Mouse (Mus musculus) hindbrain, embryonic 11.5 days (tissue): ENCODE measurements around the gene Bcl10. TPM values are rescaled to one million over a fixed set of nuclear protein-coding genes. Genes with fewer than 3 reads are reported as not detected.

ENCODE experiments used
- ATAC-seq: fragments of 200-750 bp; cut with Nextera tagmentation; 2 replicates; pipeline ENCODE4 v1.8.0; 2017; ENCODE audit warnings: mild to moderate bottlenecking, moderate TSS enrichment, moderate library complexity; ENCODE audit not compliant: low FRiP score
- DNase-seq: peaks from one replicate; pipeline ENCODE4 v3.0.0-alpha.2; 2015; ENCODE audit warnings: low spot score
- H3K27ac ChIP-seq: fragments of 300-500 bp; sonication (generic); 2 replicates; pipeline ENCODE4 v1.5.1; 2014; ENCODE audit warnings: mild to moderate bottlenecking, low read depth, low read length
- H3K27me3 ChIP-seq: fragments of 300-500 bp; sonication (generic); 2 replicates; pipeline ENCODE4 v1.6.1; 2014; ENCODE audit warnings: mild to moderate bottlenecking, low read length, moderate library complexity, mixed read lengths; ENCODE audit not compliant: control insufficient read depth, insufficient read depth
- H3K36me3 ChIP-seq: fragments of 300-500 bp; sonication (generic); 2 replicates; pipeline ENCODE4 v1.6.1; 2014; ENCODE audit warnings: mild to moderate bottlenecking, low read length, moderate library complexity, mixed read lengths; ENCODE audit not compliant: control insufficient read depth, insufficient read depth
- H3K4me1 ChIP-seq: fragments of 300-500 bp; sonication (generic); replicated peaks from 2 replicates; pipeline ENCODE4 v1.6.1; 2014; ENCODE audit warnings: low read length, mixed read lengths; ENCODE audit not compliant: control insufficient read depth, insufficient read depth
- H3K4me2 ChIP-seq: fragments of 300-500 bp; sonication (generic); replicated peaks from 2 replicates; pipeline ENCODE4 v1.6.1; 2014; ENCODE audit warnings: mild to moderate bottlenecking, low read depth, low read length
- H3K4me3 ChIP-seq: fragments of 300-500 bp; sonication (generic); 2 replicates; pipeline ENCODE4 v1.5.1; 2014; ENCODE audit warnings: low read depth, low read length
- H3K9ac ChIP-seq: fragments of 300-500 bp; sonication (generic); 2 replicates; pipeline ENCODE4 v1.6.1; 2014; ENCODE audit warnings: low read depth, low read length
- H3K9me3 ChIP-seq: fragments of 300-500 bp; sonication (generic); 2 replicates; pipeline ENCODE4 v1.6.1; 2016; ENCODE audit warnings: low read length; ENCODE audit not compliant: control insufficient read depth
- WGBS: fragments of 180-500 bp; shearing (Covaris S2); extraction: QIAGEN DNeasy Blood & Tissue Kit; methylation state at CpG from one replicate; pipeline ENCODE4 v1.1.7; 2014; 5-methylcytosine and 5-hydroxymethylcytosine counted together
- polyA plus RNA-seq: library from polyadenylated mRNA; unstranded; fragments of >200 nt; fragmentation: Nextera tagmentation; extraction: Ambion mirVana; gene quantifications from 2 replicates; pipeline ENCODE4 v1.2.1, GENCODE M21; 2014

Gene Bcl10
- polyA plus RNA-seq, 1 experiment from 2014 or later = 56.0 TPM

DNA sequence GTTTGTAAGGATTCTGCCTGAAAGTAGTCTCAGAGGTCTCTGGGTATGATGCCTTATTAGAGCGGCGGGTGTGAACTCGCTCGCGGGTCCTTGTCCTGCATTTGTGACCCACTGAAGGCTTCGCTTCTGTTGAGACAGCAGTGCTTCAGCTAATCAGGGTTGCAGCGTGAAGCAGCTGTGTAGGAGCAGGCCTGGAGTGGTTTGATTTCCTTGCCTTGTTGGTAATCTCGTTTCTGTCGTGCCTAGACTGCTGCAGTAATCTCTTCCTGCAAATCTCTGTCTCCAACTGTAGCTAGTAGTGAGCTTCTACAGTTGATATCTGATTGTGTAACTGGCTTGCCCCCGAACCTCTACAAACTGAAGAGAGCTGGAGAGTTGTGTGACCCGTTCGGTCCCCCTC lies 16.8 kb downstream of the Bcl10 start:
- Histone ChIP-seq H3K4me1 (peaks cover 6% of the 10 kb centered on the region), H3K4me3 (peak overlapping the region; percentile 92; the same call in 1 of the 2 replicates), H3K27me3 (no peaks in the 10 kb centered on the region), H3K9ac (no peak overlapping the region), H3K27ac (no peak overlapping the region), H3K9me3 (no peaks in the 10 kb centered on the region), H3K36me3 (no peaks in the 10 kb centered on the region; the same call in 1 of the 2 replicates), H3K4me2 (peak overlapping the region; percentile 63)
- 88% methylated on average over 12 of the region's 12 CpGs for WGBS
- ATAC-seq = no peak
- DNase-seq = no peak

DNA sequence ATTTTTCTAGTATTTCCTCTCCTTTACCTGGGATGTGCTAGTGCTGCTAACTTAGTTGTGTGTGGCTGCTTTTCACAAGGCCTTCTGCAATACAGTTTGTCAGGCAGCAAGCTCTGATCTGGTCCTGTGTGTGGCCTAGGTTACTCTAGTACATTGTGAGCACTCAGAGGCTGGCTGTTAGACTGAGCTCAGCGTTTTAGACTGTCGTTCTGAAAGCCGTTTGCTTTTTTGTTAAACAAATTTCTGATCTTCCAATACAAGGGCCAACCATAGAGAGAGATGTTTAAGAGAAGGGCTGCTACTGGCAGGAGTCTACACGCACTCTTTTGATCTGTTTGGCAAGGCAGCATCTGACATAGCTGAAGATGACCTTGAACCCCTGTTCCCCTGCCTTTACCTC lies 17.4 kb downstream of the Bcl10 start:
- no peak overlapping the region for H3K4me3 ChIP-seq
- no peak overlapping the region for H3K27ac ChIP-seq
- peaks cover 6% of the 10 kb centered on the region for H3K4me1 ChIP-seq
- H3K9ac ChIP-seq = no peak overlapping the region
- no peaks in the 10 kb centered on the region for H3K9me3 ChIP-seq
- no peaks in the 10 kb centered on the region; the same call in 1 of the 2 replicates for H3K36me3 ChIP-seq
- no peak for DNase-seq
- no peak overlapping the region for H3K4me2 ChIP-seq
- ATAC-seq = no peak
- H3K27me3 ChIP-seq = no peaks in the 10 kb centered on the region
- 86% methylated on average over 4 of the region's 4 CpGs for WGBS

GRCm38 (mm10) chr3:145941971-145942370 lies 19.4 kb downstream of the Bcl10 start:
- Histone ChIP-seq H3K9me3 (no peaks in the 10 kb centered on the region), H3K4me3 (no peak overlapping the region), H3K4me2 (no peak overlapping the region), H3K36me3 (no peaks in the 10 kb centered on the region; the same call in 1 of the 2 replicates), H3K27ac (no peak overlapping the region), H3K4me1 (peaks cover 6% of the 10 kb centered on the region), H3K27me3 (no peaks in the 10 kb centered on the region), H3K9ac (no peak overlapping the region)
- ATAC-seq (no peak), DNase-seq (peak; percentile 81)
- WGBS = 19% methylated on average over 3 of the region's 3 CpGs

- 95% methylated on average over 7 of the region's 7 CpGs for WGBS
- Histone ChIP-seq H3K4me1 (peaks cover 1% of the 10 kb centered on the region), H3K9me3 (no peaks in the 10 kb centered on the region), H3K4me3 (no peak overlapping the region), H3K36me3 (no peaks in the 10 kb centered on the region; the same call in 1 of the 2 replicates), H3K9ac (no peak overlapping the region), H3K27ac (no peak overlapping the region), H3K4me2 (no peak overlapping the region), H3K27me3 (no peaks in the 10 kb centered on the region)
- no peak for ATAC-seq
- no peak for DNase-seq
Observed at GRCm38 (mm10) chr3:145944348-145944747, 21.7 kb downstream of the Bcl10 start.

DNA sequence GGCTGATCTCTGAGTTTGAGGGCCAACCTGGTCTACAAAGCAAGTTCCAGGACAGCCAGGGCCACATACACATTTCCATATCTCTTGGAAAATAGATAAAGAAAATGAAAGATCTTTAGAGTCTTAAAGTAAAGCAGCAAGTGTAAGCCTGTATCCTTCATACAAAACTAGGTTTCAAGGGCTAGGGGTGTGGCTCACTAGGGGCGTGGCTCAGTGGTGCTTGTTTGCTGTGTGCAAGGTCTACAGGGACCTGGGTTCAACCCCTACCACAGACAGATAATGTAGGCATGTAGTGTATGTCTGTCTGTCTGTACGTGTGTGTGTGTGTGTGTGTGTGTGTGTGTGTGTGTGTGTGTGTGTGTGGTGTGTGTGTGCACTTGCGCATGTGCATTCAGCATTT lies 23.3 kb downstream of the Bcl10 start:
- Histone ChIP-seq H3K27ac (no peak overlapping the region), H3K36me3 (no peaks in the 10 kb centered on the region; the same call in 1 of the 2 replicates), H3K9me3 (no peaks in the 10 kb centered on the region), H3K27me3 (no peaks in the 10 kb centered on the region), H3K4me2 (no peak overlapping the region), H3K9ac (no peak overlapping the region), H3K4me1 (no peaks in the 10 kb centered on the region), H3K4me3 (no peak overlapping the region)
- DNase-seq (no peak), ATAC-seq (no peak)
- 95% methylated on average over 3 of the region's 3 CpGs for WGBS

DNA sequence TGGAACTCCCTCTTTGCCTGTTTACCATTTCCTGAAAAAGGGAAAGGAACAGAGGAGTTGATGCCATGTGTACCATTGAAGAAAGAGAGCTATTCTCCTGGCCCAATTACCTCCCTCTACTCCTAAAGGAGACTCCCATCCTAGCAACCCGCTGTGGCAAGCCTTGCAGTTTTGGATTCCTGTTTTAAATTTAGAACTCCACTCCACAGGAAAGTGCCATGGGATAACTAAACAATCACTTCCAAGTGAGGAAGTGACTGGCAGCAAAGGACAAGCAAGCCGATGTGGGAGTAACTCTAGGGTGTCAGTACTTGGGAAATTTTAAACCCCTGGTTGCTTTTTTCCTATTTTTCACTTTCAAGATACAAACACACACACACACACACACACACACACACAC lies 24.1 kb downstream of the Bcl10 start:
- no peaks in the 10 kb centered on the region for H3K9me3 ChIP-seq
- no peak overlapping the region for H3K9ac ChIP-seq
- H3K27me3 ChIP-seq = no peaks in the 10 kb centered on the region
- DNase-seq (no peak), ATAC-seq (no peak)
- H3K27ac ChIP-seq = no peak overlapping the region
- H3K4me1 ChIP-seq = no peaks in the 10 kb centered on the region
- H3K4me3 ChIP-seq = no peak overlapping the region
- H3K36me3 ChIP-seq = no peaks in the 10 kb centered on the region; the same call in 1 of the 2 replicates
- H3K4me2 ChIP-seq = no peak overlapping the region
- WGBS = 69% methylated on average over 2 of the region's 2 CpGs

- H3K4me3 ChIP-seq = no peak overlapping the region
- WGBS = 57% methylated on average over 6 of the region's 6 CpGs
- H3K4me1 ChIP-seq = no peaks in the 10 kb centered on the region
- H3K27me3 ChIP-seq = no peaks in the 10 kb centered on the region
- no peak overlapping the region for H3K27ac ChIP-seq
- no peak overlapping the region for H3K4me2 ChIP-seq
- no peaks in the 10 kb centered on the region; the same call in 1 of the 2 replicates for H3K36me3 ChIP-seq
- H3K9ac ChIP-seq = no peak overlapping the region
- ATAC-seq (no peak), DNase-seq (no peak)
- no peaks in the 10 kb centered on the region for H3K9me3 ChIP-seq
Observed at GRCm38 (mm10) chr3:145947539-145948204, 25.1 kb downstream of the Bcl10 start.

- no peaks in the 10 kb centered on the region for H3K4me1 ChIP-seq
- peak; percentile 82 for ATAC-seq
- peak; percentile 66 for DNase-seq
- no peaks in the 10 kb centered on the region for H3K9me3 ChIP-seq
- no peaks in the 10 kb centered on the region for H3K27me3 ChIP-seq
- H3K4me3 ChIP-seq = no peak overlapping the region
- H3K4me2 ChIP-seq = 0 out of 2 replicates have a peak overlapping the region, but pooled peaks have one; percentile 12
- WGBS = 10% methylated on average over 15 of the region's 15 CpGs
- no peak overlapping the region for H3K27ac ChIP-seq
- H3K36me3 ChIP-seq = no peaks in the 10 kb centered on the region
- no peak overlapping the region for H3K9ac ChIP-seq
Observed at GRCm38 (mm10) chr3:145950034-145950814, 27.6 kb downstream of the Bcl10 start.

- Histone ChIP-seq H3K4me1 (no peaks in the 10 kb centered on the region), H3K9me3 (no peaks in the 10 kb centered on the region), H3K27me3 (no peaks in the 10 kb centered on the region), H3K4me2 (no peak overlapping the region), H3K9ac (no peak overlapping the region), H3K27ac (no peak overlapping the region), H3K4me3 (no peak overlapping the region), H3K36me3 (no peaks in the 10 kb centered on the region)
- WGBS = 56% methylated on average over 5 of the region's 5 CpGs
- ATAC-seq (no peak), DNase-seq (no peak)
Observed at GRCm38 (mm10) chr3:145950815-145951130, 28.2 kb downstream of the Bcl10 start.
